Mouse (Mus musculus) colon, adult 2 months (tissue): ENCODE results near the gene Gm6169. TPM values are rescaled to one million over a fixed set of nuclear protein-coding genes. Genes with fewer than 3 reads are reported as not detected.

Experiments
- polyA plus RNA-seq: library from polyadenylated mRNA; depleted of rRNA; stranded (reverse); fragments of >200 nt; gene quantifications from 2 replicates; pipeline ENCODE4 v1.2.3, GENCODE M21; 2012; rRNA removed

The Gm6169 gene
- polyA plus RNA-seq, result 4.5 and 4.7 TPM in 2 replicates

DNA sequence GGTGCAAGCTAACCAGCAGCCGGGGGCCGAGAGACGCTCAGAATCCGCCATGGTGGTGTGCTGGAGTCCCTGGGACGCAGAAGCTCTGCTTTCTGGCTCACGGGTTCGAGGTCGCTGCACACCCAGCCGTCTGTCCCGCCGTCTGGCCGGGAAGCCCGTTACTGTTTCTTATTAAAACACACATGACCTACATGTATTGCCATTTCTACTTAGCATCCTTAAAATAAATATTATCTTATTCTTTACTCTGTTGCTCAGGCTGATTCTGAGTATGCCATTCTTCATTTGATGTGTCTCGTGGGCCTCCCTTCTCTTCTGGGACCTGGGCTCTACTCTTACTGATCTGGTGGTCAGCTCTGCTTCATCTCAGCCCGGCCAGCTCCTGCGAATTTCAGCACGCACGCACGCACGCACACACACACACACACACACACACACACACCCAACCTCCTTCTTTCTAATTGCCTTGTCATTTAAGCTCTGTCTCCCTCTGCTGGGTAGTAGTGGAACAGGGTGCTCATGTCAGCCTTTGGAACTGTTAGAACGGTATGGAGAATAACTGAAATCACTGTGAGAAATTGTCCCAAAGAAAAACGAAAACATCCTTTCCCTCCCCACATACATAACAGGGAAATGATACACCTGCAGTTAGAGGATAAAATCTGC, at the start of gene Gm6169:
Gene Gm6169 (minus strand): TSS at position 51 of the 666 bp plus-strand sequence.

DNA sequence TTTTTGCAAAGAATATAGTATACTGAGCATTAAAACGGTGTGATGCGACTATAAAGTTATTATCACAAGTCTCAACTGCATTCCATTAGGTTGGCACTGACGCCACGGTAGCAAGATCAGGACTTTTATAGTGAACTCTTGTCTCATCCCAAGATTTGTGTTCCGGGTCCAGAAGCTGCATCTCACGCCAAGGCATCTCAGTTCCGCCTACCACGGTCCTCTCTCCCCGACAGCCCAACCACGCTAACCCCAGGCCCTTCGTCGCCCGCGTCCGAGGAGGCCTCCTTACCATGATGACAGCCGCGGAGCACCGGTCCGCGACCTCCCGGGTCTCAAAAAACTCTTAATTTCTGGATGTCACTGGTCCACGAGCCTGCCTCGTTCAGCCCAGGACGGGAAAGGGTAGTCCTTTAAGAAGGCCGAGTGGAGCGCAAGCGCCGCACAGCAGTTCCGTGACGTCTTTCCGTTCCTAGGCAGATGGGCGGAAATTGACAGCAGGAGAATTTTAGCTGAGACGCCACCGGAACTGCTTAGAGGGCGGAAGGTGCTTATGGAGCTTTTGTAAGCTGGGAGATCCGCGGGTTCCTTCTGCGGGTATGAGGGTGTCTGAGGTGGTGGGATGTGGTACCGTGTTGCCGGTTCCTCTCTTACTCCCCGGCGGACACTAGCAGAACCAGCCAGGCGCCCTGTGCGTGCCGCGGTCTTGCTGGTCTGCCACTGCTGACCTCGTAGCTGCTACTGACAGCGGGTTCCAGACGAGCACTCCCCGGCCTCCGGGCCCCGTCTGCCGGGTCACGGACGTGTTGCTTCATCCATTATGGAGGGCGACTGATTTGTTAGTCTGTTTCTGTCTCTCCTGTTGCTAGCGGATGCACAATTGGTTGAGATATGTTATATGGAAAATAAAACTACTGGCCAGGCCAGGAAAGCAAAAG, 38.7 kb upstream of the Gm6169 start, which contains the start of the genes Gfm2 and Nsa2:
Gene Gfm2 (plus strand): TSS at position 472 of the 935 bp plus-strand sequence.
Gene Nsa2 (minus strand): TSS at position 472 of the 935 bp plus-strand sequence.

DNA sequence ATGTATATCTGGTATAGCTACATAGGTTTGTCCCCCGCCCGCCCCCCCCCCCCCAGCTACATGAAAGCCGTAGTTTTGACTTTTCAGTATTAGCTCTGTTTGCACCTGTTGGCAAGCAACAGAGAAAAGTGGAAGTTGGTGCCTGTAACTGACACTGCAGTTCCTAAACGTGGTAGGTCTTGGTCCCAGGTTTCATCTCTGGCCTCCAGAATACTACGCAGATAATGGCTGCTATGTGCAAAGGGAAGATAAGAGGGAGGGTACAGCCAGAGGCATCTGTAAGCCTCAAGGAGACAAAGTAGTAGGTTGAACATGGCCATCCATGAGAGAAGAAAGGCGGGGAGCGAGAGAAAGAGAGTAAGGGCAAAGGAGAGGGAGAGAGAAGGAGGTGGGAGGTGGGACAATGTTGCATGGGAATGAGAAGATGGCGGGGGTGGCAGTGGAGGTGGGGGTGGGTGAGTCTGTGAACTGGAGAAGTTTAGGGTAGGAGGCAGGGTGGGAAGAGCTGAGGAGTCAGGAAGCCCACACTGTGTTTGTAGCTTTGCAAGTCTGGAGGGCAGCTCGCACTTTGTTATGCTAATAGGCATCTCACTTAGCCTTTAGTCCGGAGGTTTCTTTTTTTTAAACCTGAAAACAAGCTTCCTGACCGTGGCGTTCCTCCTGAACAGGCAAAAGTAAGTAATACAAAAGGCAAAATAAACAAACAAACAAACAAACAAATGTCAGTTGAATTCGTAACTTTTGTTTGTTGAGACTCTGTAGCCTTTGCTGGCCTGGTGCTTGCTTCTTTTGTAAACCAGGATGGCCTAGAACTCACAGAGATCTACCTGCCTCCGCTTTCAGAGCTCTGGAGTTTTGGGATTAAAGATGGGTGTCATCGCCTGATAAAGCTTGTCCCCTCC, 32.1 kb downstream of the Gm6169 start, which contains the start of gene Fam169a:
Gene Fam169a (plus strand): TSS at position 638 of the 902 bp plus-strand sequence.

Other genes starting within 250 kb of the Gm6169 start
- 0.65 and 0.71 TPM in 2 replicates for gene Gcnt4, start 174.5 kb downstream of the Gm6169 start, polyA plus RNA-seq
- gene 1700029F12Rik, start 64.9 kb downstream of the Gm6169 start, polyA plus RNA-seq, result not detected in 2 replicates
- gene Fam169a, start 32.0 kb downstream of the Gm6169 start, polyA plus RNA-seq, result not detected in 2 replicates
- gene Gfm2, start 38.7 kb upstream of the Gm6169 start, polyA plus RNA-seq, result 19.6 and 22.5 TPM in 2 replicates
- gene Nsa2, start 38.7 kb upstream of the Gm6169 start, polyA plus RNA-seq, result 16.3 and 21.4 TPM in 2 replicates
- 279 and 322 TPM in 2 replicates for gene Hexb, start 99.1 kb upstream of the Gm6169 start, polyA plus RNA-seq
- gene Enc1, start 141.9 kb upstream of the Gm6169 start, polyA plus RNA-seq, result 5.8 and 6.7 TPM in 2 replicates